Mouse (Mus musculus) gastrocnemius, adult 2 months (tissue): Measurements from ENCODE around the gene Pak2. TPM values are rescaled to one million over a fixed set of nuclear protein-coding genes. Genes with fewer than 3 reads are reported as not detected.
A peak's percentile ranks its signal among the peaks of the same experiment; 100 is the strongest.

Experiments used
- DNase-seq: peaks from one replicate; pipeline ENCODE4 v3.0.0; 2022
- H3K27ac ChIP-seq: fragments of 200-600 bp; 2 replicates; pipeline ENCODE4 v1.8.1; 2022; ENCODE audit warnings: mild to moderate bottlenecking
- H3K4me3 ChIP-seq: fragments of 200-600 bp; 2 replicates; pipeline ENCODE4 v1.8.1; 2022; ENCODE audit warnings: mild to moderate bottlenecking, moderate library complexity
- CTCF ChIP-seq: fragments of 200-600 bp; IDR thresholded peaks from 2 replicates; pipeline ENCODE4 v1.8.1; 2022; ENCODE audit warnings: antibody characterized with exemption, mild to moderate bottlenecking, moderate library complexity
- intact Hi-C: fragments of 180-260 bp; cut with DNase I; formaldehyde crosslinking; loops from one replicate; pipeline ENCODE4 v1.15.1; 2025
- microRNA-seq: library from miRNA; unstranded; fragments of <30 nt; microRNA quantifications from one replicate; pipeline ENCODE4 v1.2.0, GENCODE M21; 2021
- total RNA-seq, 2 experiments: library from RNA; stranded (reverse); gene quantifications; 2 replicates each; pipeline ENCODE4 v1.2.3; 2021

Gene Pak2
- total RNA-seq, 2 experiments from 2014 or later, result 13.3 to 15.8 TPM

DNA sequence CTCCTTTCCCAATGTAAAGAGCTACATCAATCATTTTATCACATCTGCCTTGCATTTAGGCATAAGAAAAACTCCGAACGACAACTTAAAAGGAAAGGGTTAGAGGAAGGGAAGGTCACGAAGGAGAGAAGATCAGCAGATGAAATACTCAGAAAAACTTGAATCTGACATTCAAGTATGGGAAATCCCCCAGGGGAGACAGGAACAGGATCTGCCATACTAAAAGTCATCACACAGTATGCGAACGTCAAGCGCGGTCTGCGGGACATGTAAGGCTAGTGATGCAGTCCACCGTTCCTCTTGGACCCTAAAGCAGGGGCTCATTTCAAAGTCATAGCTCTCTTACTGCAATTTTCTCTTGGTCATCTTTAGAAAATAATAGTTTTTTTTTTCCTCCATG lies 59.5 kb downstream of the Pak2 start:
- intact Hi-C loops, result no loop called here
- no peak for TF ChIP-seq CTCF
- DNase-seq, result no peak

DNA sequence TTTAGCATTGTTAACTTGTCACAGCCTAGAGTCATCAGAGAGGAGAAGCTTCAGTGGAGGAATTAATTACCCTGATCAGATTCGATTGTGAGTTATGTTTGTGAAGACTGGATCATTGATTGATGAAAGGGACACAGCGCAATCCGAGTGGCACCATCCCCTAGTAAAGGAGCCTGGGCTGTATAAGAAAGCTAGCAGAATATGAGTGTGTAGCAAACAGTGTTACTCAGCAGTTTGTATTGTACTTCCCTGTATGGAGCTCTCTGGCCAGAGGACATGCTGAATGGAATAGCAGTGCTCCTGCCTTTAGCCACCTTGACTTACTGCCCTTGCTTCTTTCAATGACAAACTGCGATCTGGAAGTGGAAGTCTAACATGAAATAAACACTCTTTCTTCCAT lies 68.8 kb downstream of the Pak2 start:
- H3K4me3 ChIP-seq, result no peak overlapping the region
- no peak overlapping the region for H3K27ac ChIP-seq
- intact Hi-C loops, result no loop called here
- DNase-seq, result no peak
- no peak for TF ChIP-seq CTCF

More for the DNA sequence above, 59.5 kb downstream of the Pak2 start:
- H3K4me3 ChIP-seq, result no peak overlapping the region
- H3K27ac ChIP-seq, result no peak overlapping the region

DNA sequence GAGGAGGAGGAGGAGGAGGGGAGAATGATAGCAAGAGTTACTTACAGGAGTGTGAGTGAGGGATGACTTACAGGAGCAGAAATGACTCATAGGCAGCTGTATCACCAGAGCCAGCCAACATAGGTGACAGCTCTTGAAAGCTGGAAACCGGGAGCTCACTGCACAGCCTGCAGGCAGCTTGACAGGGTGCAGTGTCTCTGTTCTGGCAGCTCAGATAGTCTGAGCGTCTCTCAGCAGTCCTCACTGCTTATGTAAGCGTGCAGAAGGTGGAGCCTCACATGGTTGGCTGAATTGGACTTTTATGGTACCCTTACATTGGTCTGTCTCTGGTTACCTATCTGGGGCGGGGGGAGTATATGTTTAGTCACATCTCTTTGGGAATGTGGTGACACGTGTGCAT lies 69.2 kb downstream of the Pak2 start:
- no peak for DNase-seq
- TF ChIP-seq CTCF, result no peak
- no peak overlapping the region for H3K27ac ChIP-seq
- intact Hi-C loops, result no loop called here
- H3K4me3 ChIP-seq, result no peak overlapping the region

DNA sequence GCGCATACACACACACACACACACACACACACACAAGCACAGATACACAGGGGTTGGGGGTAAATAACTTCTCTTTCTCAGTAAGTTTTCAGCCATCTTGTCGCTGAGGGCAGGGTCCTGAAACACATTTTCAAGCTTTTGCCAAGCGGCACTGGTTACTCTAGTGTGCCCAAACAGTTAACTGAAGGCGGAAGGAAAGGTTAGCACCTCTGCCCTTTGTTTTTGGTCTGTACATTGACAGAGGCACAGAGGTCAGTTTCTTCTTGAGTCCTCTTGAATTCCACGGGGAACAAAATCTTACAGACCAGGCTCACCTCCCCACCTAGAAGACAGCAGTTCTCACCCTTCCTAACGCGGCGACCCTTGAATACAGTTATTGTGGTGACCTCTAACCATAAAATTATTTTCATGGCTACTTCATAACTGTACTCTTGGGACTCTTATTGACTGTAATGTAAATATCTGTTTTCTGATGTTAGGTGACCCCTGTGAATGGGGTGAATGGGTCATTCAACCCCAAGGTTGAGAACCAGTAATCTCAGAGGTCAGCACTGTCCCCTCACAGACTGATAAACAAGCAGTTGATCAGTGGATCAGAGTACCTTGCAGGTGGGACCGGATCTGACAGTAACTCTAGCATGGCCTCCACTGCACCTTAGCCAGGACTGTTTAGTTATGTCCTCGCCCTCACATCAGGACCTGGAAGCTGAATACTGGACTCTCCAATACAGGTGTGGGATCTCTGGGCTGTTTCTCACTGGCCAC lies 70.4 kb downstream of the Pak2 start:
- TF ChIP-seq CTCF, result no peak
- Histone ChIP-seq H3K4me3 (no peak overlapping the region), H3K27ac (no peak overlapping the region)
- no peak for DNase-seq
- intact Hi-C loops, result no loop called here

DNA sequence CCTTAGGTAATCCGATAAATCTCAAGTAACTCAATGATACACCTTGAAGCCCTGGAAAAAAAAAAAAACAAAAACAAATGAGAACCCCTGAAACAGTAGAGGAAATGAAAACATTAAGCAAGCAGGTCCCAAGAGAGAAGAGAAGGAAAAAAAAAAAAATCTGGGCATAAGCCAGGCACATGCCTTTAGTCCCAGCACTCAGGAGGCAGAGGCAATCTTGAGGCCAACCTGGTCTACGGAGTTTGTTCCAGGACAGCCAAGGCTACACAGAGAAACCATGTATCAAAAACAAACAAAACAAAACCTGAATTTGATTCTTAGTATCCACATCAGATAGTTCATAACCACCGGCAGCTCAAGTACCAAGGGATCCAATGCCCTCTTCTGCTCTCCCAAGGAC lies 74.4 kb downstream of the Pak2 start:
- DNase-seq, result no peak
- H3K4me3 ChIP-seq, result no peak overlapping the region
- intact Hi-C loops, result no loop called here
- H3K27ac ChIP-seq, result no peak overlapping the region
- no peak for TF ChIP-seq CTCF

DNA sequence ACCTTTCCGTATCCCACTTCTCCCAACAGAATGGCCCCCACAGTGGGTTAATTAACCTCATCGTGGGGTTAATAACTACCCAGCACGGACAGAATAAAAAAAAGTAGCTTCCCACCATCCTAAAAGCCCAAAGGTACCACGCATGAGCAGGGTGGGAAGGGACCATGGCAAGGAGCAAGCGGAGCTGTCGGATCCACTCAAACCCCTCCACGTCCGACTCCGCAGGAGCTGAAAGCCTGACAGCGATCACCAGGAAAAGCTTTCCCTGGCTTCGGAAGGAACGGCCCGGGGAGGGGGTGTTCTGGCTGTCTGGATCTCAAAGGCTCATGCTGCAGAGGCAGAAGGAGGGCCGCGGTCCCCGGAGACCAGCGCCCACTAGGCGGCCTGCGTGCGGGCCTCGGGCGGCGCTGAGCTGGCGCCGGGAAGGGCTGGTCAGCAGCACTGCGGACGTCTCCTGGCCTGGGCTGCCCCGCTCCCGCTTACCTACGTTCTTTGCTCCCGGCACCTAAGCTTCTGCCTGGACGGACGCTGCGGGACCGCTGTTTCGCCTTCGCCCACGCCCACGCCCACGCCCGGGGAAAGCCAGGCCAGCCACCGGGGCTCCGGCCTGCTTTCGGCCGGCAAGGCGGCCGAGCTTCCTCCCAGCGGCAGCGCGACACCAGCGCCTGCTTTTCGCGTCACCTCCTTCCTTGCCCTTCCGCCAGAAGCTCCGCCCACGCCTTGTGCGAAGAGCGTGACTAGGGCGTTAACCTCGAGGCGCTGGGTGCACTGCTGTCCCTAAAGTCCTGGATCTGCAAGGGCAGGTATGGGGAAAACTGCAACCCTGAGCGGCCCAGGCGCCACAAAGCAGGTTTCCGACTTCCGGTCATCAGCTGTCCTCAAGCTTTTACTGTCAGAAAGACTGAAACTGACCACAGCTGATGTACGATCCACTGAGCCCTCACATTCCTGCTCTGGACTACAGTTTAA lies 76.3 kb downstream of the Pak2 start, which contains the start of gene Senp5:
Gene Senp5, minus strand, starts transcription at position 779 of the 969 bp plus-strand sequence.
- peak within 1 kb of the TSS; percentile 99 for H3K4me3 ChIP-seq
- peak within 1 kb of the TSS; percentile 85 for H3K27ac ChIP-seq
- intact Hi-C loops, result loop anchor here (2.0 kb wide), 2 partner anchors 54 to 76 kb away; partner anchors contain the start of genes 0610012G03Rik, Ncbp2 and Pak2
- peak; percentile 34 for TF ChIP-seq CTCF
- peak; percentile 95 for DNase-seq

DNA sequence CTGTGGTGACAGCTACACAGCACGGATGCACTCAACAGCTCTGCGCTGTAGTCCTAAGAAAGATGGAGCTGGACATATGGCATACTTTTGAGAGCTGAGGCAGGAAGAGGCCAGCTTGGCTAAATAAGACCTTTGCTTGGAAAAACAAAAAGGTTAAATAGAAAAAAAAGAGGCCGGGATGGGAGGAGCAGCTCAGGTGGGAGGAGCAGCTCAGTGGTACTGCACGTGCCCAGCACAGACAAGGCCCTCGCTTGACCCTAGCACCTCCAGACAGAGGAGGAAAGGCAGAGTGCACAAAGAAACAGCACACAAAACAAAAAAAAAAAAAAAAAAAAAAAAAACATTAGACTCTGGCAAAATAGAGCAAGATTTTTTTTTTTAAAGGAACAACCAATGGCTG lies 82.8 kb downstream of the Pak2 start:
- DNase-seq, result no peak
- no peak overlapping the region for H3K4me3 ChIP-seq
- TF ChIP-seq CTCF, result no peak
- H3K27ac ChIP-seq, result no peak overlapping the region
- intact Hi-C loops, result no loop called here

DNA sequence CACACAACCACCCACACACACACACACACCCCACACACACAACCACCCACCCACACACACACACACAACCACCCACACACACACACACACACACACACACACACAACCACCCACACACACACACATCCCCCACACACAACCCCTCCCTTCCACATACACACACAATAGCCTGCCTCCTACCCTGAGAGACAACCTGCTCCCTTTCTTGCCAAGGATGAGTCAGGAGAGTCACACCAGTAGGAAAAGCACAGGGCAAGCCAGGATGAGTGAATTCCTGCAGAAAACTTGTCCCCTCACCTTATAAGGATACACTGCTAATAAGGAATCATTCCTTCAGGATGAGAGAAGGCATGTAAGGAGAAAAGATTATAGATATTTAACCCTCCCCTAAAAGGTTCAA lies 85.2 kb downstream of the Pak2 start:
- TF ChIP-seq CTCF, result no peak
- DNase-seq, result no peak
- intact Hi-C loops, result no loop called here
- Histone ChIP-seq H3K4me3 (no peak overlapping the region), H3K27ac (no peak overlapping the region)

DNA sequence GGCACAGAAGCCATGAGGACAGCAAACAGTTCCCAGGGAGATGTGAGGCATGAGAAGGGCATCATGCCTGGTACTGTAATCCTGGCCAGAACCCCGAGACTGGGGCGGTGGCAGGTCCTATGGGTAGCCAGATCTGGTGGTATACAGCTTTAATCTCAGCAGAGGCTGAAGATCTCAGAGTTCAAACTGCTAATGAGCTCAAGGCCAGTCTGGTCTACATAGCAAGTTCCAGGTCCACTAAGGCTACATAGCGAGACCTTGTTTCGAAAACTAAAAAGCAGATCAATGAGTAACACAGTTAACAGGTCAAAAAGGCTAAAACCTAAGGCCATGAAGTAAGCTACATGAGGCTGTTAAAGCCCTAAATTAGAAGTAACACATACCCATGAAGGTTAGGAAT lies 85.9 kb downstream of the Pak2 start:
- DNase-seq, result no peak
- TF ChIP-seq CTCF, result no peak
- intact Hi-C loops, result no loop called here
- H3K27ac ChIP-seq, result no peak overlapping the region
- H3K4me3 ChIP-seq, result no peak overlapping the region

DNA sequence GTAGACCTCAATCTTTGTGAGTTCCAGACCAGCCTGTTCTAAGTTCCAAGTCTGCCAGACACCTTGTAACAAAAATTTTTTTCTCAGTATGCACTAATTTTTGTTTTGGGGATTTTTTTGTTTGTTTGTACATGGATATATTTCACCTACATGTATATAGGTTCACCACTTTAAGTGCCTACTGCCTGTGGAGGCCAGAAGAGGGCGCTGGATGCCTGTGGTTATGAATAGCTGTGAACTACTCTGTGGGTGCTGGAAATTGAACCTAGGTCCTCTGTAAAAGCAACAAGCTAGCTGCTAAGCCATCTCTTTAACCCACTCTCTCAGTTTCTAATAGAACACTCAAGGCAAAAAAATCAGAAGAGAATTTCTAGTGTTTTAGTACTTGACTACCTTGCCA lies 87.1 kb downstream of the Pak2 start:
- intact Hi-C loops, result no loop called here
- no peak overlapping the region for H3K4me3 ChIP-seq
- no peak for DNase-seq
- H3K27ac ChIP-seq, result no peak overlapping the region
- peak; percentile 24; the same call in 1 of the 2 replicates for TF ChIP-seq CTCF

DNA sequence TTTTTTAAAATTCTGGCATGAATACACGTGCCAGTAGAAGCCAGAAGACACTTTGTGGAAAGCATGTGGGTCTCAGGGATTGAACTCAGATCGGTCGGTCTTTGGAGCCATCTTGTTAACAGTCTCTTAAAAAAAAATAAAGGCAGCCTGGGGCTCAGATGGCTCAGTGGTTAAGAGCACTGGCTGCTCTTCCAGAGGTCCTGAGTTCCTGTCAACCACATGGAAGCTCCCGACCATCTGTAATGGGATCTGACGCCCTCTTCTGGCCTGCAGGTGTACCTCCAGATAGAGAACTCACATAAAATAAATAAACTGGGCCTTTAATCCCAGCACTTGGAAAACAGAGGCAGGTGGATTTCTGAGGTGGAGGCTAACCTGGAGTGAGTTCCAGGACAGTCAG lies 98.2 kb downstream of the Pak2 start:
- intact Hi-C loops, result no loop called here
- no peak for DNase-seq
- Histone ChIP-seq H3K4me3 (no peak overlapping the region), H3K27ac (no peak overlapping the region)
- peak; percentile 12; the same call in 1 of the 2 replicates for TF ChIP-seq CTCF

DNA sequence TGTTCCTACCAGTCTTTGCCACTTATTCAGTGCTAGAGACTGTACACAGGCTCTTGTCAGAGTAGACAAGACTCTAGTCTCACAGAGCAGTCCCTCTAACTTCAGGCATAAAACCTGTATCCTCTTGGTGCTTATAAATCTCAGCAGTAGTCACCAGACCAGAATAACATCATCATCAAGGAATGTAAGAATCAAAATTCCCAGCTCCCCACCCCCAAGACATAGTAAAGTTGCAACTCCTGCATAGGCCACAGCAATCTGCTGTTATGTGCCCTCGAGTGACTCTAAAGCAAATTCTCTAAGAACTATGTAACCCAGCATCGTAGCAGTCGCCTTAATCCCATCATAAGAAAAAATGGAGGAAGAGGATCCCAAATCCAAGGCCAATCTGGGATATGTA lies 99.6 kb downstream of the Pak2 start:
- no peak overlapping the region for H3K27ac ChIP-seq
- TF ChIP-seq CTCF, result no peak
- DNase-seq, result no peak
- intact Hi-C loops, result no loop called here
- no peak overlapping the region for H3K4me3 ChIP-seq

DNA sequence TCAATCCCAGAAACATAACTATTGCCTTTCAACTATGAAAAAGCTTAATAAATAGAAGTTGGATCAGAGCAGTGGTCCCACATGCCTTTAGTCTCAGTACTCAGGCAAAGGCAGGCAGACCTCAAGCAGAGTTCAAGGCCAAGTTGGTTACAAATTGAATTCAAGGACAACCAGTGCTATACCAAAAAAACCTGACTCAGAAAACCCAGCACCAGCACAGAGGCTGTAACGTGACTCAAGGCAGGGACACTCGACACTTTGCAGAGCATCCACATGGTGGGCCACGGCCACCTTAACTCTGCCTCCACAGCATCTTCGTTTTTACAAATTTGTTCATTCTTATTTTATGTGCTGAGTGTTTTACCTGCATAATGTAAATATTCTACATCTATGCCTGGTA lies 103.9 kb downstream of the Pak2 start:
- H3K27ac ChIP-seq, result no peak overlapping the region
- intact Hi-C loops, result no loop called here
- TF ChIP-seq CTCF, result no peak
- H3K4me3 ChIP-seq, result no peak overlapping the region
- no peak for DNase-seq

Small RNA genes lying within 50 kb of the gene (microRNA-seq; reads per million reads assigned to microRNA genes)
- not detected for gene Gm26269

Other genes with a start within 250 kb of the Pak2 start
- not detected for gene Meltf, start 200.5 kb downstream of the Pak2 start, total RNA-seq
- under 1 TPM; 0.20 to 0.71 TPM for gene Pigz, start 145.5 kb downstream of the Pak2 start, total RNA-seq
- gene 0610012G03Rik, start 130.8 kb downstream of the Pak2 start, total RNA-seq, result 10 to 100 TPM; 52.1 to 66.5 TPM
- gene Ncbp2, start 130.8 kb downstream of the Pak2 start, total RNA-seq, result 10 to 100 TPM; 11.5 to 17.9 TPM
- 10 to 100 TPM; 10.3 to 12.8 TPM for gene Senp5, start 76.1 kb downstream of the Pak2 start, total RNA-seq
- gene Pigx, start 20.4 kb upstream of the Pak2 start, total RNA-seq, result 10 to 100 TPM; 11.3 to 12.6 TPM
- gene Cep19, start 20.5 kb upstream of the Pak2 start, total RNA-seq, result 1 to 10 TPM; 8.3 to 8.4 TPM
- 1 to 10 TPM; 1.6 TPM for gene Nrros, start 86.3 kb upstream of the Pak2 start, total RNA-seq
- not detected for gene Bex6, start 100.5 kb upstream of the Pak2 start, total RNA-seq
- 10 to 100 TPM; 15.1 to 16.6 TPM for gene Fbxo45, start 167.8 kb upstream of the Pak2 start, total RNA-seq
- 1 to 10 TPM; 6.2 to 7.8 TPM for gene Wdr53, start 167.9 kb upstream of the Pak2 start, total RNA-seq
- gene Smco1, start 192.1 kb upstream of the Pak2 start, total RNA-seq, result 10 to 100 TPM; 59.1 to 76.9 TPM
- gene Rnf168, start 198.1 kb upstream of the Pak2 start, total RNA-seq, result 10 to 100 TPM in 1 of 2 experiments, 1 to 10 TPM in 1; 8.6 to 10.5 TPM